Mouse (Mus musculus) T-helper 2 cell (primary cell): ENCODE results near the gene Itprip.

Source experiments
- in situ Hi-C: fragments of 300-600 bp; cut with MboI, MseI; formaldehyde crosslinking; loops from one replicate; pipeline ENCODE4 v1.15.1; 2025; ENCODE audit warnings: high pct_unique_total_duplicates

Itprip gene

DNA sequence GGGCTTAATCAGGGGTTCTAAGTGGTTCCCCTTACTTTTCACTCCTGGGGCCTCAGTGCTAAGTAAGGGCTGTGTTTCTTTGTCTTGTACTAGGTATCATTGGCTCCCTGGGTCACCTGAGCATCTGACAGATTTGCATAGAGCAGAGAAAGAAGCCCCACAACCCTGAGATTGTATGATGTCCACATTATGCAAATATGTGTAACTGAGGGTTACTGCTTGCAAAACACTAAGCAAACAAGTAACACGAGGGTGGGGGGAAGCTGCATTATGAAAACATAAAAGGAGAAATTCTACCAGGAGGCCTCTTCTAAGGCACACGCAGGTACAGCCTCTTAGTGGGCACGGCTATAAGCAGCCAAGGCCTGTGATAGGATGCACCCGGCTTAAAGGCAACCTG lies 3.8 kb downstream of the Itprip start:
- in situ Hi-C loops = loop anchor here (10.0 kb wide), 1 partner anchor 410 kb away; no protein-coding TSS in a partner anchor

DNA sequence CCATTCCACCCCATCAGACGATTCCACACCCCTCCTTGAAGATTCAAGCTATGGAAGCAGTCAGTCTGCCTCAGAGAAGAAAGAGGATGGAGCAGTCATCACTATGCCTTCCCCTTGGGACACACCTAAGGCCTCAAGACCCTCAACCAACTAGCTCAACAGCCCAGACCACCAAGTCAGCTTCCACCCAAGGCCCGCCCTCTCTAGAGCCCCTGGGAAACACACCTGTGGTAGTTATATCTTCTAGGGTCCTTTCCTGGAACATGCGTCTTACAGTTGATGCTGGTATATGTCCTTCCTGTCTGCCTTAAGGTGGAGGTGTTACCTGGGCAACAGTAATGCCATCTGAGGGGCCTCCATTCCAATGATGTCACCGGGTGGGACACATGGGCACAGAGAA lies 4.9 kb downstream of the Itprip start:
- in situ Hi-C loops = loop anchor here (10.0 kb wide), 1 partner anchor 409 kb away; no protein-coding TSS in a partner anchor

DNA sequence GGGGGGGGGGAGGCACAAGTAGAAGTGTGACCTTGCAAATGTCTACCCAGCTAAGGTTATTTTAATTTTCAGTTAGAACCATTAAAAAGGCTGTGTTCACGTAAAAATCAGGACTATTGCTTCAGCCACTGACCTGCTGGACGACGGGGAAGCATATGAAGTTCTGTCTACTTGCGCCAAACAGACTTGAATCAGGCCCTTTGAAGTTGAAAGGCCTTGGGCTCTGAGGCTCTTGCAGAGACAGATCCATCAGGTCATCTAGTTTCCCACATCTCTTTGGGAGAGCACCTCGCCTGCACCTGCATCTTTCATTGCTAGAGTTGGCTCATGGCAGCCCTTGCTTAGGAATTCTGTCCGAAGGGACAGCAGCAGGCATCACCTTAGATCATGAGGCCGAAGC lies 5.8 kb downstream of the Itprip start:
- in situ Hi-C loops = loop anchor here (10.0 kb wide), 1 partner anchor 409 kb away; no protein-coding TSS in a partner anchor

DNA sequence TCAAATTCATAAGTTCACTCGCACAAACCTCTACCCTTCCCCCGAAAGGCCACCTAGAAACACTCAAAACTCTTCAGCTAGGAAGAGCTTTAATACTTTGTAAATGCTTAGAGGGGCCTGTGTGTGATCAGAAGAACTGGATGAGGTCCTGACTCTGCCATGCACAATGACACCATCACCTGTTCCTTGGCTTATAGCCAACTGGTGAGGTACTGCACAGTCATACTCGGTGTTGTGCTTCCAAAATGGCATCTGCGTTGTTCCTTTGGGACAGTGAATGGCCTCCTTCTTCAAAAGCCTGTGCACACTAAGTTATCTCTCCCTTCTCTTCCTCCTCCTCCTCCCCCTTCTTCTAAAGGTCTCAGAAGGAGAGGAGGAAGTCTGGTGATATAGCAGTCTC lies 8.3 kb downstream of the Itprip start:
- in situ Hi-C loops = loop anchor here (10.0 kb wide), 1 partner anchor 406 kb away; no protein-coding TSS in a partner anchor

DNA sequence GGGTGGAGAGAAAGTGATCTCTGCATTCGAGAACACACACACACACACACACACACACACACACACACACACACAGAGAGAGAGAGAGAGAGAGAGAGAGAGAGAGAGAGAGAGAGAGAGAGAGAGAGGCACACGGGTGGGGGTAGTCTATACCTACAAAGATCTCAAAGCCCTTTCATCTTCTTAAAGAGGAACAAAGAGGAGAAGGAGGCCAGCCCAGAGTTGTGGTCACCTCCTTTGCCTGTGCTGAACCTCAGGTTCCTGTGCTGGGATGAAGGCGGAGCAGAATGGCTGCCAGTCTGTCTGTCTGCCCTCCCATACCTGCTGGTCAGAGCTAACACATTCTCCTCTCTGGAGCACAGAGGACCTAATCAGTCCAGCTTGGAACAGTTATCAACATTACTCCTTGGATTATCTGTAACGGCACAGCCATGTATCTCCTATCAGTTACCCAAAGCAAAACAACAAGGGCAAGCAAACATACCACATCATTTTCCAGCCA lies 8.9 kb downstream of the Itprip start:
- in situ Hi-C loops = loop anchor here (10.0 kb wide), 1 partner anchor 405 kb away; no protein-coding TSS in a partner anchor

DNA sequence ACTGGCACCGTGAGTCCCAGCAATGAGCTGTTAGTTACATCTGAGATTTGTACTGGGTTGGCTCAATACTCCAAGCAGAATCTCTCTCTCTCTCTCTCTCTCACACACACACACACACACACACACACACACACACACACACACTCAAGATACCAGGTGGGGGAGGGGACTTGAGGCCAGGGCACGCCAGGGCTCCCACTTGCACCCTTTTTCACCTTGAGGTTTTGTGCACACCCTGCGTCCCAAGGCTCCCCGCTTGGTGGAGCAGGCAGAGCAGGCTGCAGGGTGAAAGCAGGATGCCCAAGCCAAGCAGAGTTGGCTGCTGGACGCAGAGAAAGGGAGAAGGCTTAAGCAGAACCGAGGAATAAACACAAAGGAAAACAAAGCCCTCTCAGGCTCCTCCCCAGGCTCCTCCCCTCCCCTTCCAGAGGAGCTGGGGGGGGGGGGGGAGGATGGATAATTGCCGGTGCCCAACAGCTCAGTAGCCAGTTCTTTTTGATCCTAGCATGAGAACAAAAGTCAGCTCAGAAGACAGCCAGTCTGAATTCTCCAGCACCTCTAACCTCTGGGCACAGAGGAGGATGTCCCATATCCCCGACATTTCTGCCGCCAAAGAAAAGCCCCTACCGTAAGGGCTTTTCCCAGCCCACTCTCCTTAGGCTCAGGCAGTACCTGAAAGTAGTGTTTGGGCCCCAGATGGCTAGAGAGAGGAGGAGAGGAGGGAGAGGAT lies 9.5 kb downstream of the Itprip start:
- in situ Hi-C loops = loop anchor here (10.0 kb wide), 1 partner anchor 405 kb away; no protein-coding TSS in a partner anchor

DNA sequence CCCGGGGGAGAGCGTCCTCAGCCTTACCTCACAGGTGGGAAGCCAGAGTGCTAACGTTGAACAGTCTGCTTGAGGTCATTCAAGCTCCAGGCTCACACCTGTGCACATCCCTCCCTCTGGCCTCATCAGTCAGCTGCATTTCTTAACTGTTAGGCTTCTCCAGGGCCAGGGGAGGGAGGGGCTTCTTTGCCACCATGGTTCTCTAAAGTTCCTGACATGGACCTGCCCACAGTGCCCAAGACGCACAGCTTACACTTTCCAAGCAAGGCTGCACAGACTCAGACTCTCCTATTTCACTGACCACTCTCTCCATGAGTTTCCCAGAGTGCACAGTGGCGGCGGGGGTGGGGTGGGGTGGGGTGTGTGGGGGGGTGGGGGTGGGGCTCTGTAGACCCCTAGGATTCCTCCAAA lies 10.1 kb downstream of the Itprip start:
- in situ Hi-C loops = no loop called here

DNA sequence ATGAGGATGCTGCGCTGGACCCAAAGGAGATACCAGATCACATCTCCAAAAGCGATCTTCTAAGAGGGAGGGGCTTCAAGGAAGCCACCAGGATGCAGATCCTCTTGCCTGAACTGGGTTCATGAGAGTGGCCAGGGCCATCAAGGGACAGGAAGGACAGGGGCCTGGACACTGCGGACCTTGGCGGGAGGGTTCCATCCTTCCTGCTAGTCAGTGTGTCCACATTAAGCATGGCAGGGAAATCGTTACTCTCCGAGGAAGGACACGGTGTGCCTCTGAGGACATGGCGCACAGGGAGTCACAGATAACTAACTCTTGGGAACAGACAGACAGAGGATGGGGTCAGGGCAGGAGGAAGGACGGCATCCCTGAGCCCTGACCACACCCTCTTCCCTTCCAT lies 11.5 kb downstream of the Itprip start:
- in situ Hi-C loops = no loop called here

DNA sequence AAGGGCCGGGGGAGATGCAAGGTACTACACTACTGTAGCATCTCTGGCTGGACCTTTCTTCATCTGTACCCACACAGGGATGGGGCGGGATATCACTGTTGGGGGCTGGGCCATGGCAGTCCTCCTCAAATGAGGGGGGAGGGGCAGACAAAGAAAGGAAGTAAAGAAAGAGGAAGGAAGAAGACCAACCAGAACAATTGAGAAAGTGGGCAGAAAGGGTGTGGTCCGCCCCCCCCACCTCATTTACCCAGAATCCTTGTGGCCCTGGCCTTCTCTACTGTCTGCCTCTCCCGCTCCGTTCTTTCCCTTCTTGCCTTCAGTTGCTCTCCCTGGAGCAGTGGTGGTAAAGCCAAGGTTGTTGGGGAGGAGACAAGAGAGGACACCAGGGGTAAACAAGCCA lies 13.5 kb downstream of the Itprip start:
- in situ Hi-C loops = no loop called here

DNA sequence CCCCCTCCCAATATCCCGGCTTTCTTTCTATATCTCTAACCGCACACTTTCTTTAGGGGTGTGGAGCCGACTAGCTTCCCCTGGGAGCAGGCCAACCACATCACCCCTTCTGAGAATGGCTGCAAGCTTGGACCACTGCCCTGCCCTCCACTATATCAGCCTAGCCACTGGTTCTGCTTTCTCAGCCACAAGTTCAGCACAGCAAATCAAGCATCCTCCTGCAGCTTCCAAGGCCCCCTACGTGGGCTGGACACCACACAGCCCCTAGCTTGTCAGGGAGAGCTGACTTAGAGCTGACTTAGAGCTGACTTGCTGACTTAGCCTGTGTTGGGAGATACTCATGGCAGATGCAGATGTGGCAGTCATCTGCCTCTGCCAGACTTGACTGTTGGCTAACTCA lies 14.0 kb downstream of the Itprip start:
- in situ Hi-C loops = no loop called here

DNA sequence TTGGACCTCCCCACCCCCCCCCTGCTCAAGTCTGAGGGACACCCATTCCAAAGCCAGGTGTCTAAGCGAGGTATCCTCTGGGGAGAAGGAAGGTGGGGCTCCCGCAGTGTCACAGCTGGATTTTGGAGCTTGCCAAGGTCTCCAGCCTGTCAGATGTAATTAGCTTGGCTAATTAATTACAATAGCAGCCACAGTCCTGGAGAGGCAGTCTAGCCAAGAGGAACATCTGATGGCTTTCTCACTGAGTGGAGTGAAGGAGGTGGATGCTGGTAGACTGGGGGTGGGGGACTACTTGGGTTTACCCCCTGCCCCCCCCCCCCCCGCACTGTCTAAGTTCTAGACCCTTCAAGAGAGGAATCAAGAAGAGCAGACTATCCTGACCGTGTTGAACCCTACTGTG lies 15.4 kb downstream of the Itprip start:
- in situ Hi-C loops = no loop called here

DNA sequence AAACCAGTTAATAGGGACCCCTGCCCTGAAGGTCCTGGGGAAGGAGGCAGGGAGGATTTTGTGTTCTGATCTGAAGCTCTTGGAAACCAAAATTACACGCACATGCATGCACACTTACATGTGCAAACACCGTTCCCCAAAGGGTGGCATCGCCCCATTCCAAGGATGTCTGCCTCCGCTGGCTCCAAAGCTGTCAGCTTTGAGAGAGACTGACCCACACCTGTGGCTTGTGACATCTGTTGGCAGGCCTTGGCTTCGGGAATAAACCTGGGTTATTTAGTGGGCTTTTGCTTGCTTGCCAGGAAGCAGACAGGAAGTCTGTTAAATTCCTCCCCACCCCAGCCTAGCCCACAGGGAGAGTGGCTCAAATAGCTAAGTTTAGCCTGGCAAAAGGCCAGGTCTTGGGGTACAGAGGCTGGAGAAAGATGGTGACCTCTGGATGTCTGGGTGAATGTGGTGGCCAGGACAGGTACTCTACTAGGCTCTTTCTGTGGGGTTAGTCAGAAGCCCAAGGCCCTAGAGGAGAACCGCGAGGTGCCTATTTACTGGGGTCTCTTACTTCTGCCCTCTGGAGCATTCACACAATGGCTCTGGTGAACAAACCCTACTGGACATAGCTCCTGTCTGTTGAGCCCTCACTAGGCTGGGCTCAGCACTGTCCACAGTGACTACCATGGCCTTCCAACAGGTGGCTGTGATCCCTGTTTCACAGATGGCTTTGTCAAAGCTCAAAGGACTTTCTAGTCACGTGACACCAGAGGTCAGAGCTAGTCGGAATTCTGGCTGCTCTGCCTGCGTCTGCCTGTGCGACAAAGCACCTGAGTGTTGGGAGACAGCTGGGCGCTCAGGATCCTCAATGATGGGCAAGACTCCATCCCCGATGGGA lies 16.5 kb downstream of the Itprip start:
- in situ Hi-C loops = no loop called here

DNA sequence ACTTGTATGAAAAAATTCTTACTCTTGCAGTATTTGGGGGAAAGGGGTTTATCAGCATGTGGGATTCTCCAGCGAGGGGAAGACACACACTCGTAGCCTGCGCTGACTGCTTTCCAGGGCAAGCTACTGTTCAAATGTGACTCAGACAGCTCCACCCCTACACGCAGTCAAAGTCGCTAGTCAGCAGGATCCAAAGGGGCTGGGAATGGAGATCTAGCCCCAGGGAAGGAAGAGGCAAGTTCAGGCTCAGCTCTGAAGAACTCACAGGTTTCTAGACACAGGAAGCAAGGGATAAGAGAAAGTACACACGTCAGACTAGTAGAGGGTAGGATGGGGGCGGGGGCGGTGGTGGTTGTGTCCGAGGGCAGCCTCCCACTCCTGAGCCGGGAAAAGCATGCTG lies 18.5 kb downstream of the Itprip start:
- in situ Hi-C loops = no loop called here

DNA sequence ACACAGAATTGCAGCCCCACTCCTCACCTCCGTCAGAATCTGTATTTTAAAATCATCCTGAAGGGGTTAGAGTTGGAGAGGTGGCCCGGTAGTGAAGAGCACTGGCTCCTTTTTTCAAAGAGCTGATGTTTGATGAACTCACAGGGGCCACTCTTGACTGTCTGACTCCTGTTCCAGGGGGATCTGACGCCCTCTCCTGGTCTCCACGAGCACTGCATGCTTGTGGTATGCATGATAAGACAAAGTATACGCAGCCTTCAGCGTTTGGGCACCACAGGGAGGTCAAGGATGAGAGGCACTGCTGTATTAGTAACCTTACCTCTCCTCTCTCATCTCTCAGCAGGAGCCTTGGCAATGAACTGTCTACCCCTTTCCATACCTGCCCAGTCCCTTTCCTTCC lies 19.1 kb downstream of the Itprip start:
- in situ Hi-C loops = no loop called here

DNA sequence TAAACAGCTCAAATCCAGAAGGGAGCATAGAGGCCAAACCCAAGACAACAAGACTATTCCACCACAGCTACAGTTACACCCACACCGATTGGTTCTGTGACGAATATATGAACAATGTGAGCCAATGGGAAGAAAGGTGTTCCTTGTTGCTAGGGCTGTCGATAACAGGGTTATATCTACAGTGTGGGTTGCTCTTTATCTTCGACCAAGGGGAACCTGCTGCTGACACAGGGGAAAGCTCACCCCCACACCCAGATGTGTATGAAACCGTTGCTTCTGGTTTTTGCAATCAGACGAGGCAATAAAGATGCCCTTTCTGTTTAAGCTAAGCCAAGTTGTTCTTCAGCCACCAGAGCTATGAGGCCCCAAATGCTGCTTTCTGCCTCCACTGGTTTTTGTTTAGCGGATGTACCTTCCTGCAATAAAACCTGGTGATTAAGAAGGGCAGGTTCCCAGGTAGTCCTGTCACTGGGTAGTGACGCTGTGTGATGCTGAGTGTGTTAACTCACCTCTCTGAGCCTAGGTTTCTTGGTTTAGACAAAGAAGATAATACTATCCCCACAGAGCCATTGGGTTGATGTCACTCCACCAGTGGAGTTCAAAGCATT lies 20.5 kb downstream of the Itprip start:
- in situ Hi-C loops = no loop called here

DNA sequence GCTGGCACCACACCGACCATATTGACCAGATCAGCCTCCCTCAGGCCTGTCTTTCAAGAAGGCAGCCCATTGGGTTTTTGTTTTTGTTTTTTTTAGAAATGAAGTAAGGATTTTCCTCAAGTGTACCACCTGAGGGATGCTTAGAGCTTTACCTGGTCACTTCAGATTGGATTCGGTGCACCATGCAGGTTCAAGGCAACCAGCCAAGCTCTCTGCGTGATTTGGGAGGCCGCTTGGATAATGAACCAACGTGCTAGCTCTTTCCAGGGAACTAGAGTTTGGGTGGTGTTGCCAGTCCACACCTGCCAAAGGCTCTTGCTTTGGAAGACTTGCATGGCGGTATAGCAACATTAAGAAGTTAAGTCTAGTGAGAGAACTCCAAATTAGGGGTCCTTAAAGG lies 26.0 kb downstream of the Itprip start:
- in situ Hi-C loops = no loop called here

DNA sequence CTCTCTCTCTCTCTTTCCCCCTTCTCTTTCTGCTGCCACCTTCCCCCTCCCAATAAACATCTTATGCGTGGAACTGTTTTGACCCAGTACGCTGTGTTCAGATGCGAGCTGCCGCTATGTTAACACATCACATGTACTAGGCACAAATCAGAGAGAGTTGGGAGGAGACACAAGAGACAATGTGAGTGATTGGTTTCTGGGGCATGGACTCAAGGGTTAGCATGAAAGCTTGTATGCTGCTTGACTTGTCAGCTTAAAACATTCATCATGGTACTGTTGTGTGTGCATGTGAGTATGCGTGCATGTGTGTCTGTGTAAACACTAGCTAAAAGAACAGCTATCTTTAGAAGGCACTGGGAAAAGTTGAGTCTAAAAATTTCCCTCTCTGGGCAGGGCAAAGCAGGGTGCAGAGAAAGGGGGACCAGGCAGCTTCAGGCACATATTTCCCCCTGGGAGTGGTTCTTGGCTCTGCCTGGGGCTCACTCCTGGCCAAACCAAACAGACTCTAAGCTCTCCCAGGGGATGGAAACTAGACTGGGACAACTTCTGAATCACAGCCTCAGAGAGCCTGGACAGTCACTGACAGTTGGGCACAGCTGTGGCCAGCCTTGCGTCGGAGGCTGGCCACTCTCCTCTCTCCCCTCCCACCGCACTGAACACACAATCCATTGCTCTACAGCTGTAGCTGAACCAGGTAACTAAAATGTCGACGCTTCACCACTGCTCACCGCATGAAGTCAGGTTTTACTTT lies 27.4 kb downstream of the Itprip start:
- in situ Hi-C loops = no loop called here

DNA sequence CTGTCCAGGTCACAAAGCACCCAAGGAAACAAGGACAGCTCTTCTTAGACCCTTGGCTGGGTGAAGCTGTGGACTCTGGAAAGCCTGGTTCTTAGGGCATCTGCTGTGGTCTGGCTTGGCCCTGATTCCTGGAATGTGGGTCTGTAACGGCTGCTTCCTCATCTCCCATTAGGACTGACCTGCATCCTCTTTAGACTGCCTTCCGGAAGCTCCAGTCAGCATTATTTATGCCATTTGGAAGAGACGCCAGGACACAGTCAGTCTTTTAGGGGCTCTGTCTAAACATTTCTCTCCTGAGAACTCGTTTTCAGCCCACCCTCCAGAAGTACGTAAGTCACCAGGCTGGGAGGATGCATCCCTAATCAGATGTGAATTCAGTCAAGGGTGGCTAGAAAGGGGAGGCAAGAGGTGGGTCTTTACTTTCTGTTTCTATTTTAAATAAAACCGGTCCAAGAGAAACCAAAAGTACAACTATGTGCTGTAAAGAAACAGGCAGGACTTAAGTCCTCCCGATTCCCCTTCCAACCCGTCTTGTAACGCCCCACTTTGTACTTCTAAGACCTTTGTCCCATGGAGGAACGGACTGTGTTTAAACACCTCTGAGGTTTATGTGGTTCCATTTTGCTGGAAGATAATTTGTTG lies 28.5 kb downstream of the Itprip start:
- in situ Hi-C loops = no loop called here

DNA sequence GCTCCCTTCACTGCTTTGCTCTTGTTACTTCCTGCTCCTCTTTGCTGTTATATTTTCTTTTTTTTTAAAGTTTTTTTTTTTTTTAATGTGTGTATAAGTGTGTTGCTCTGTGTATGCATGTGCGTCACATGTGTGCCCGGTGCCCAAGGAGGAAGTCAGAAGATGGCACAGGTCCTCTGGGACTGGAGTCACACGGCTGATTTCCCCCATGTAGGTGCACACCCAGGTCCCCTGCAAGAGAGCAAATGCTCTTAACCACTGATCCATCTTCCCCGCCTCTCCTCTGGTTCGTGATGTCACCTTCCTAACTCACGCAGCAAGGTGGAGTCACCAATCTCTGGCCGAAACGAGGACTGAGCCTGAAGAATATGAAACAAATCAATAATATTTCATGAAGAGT lies 31.1 kb downstream of the Itprip start:
- in situ Hi-C loops = no loop called here

DNA sequence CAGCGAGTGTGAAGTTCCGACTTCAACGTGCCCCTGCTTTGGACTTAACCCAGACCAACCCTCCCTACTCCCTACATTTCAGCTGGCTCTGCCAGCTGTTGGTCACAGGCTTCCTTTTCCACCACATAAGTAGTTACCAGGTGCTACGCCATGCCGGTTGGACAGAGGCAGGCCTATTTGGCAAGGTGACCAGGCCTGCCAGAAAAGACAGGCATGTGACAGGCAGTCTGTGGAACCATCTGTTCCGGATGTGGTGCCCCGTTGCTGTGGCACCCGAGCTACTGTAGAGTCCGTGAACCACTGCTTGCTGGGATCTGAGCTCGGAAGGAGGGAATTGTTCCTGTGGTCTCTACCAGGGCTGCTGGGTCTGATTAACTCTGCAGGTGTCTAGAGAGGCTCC lies 31.7 kb downstream of the Itprip start:
- in situ Hi-C loops = no loop called here

DNA sequence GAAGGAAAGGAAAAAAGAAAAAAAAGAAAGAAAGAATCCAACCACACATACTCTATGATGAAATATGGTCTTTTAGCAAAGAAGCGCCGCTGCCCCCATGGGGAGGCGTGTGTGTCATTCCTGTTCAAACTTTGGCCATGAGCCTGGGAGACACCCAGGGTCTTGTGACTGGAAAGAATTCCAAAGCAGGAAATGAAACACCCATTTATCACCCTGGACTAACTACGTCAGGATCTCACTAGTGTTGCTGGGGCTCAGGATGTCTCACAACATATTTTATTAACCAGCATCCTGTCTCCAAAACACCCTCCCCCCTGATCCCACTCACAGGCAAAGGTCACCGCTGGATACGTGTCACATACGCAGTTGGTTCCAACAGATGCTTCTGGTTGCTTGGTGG lies 32.5 kb downstream of the Itprip start:
- in situ Hi-C loops = no loop called here
